Mouse (Mus musculus) midbrain, postnatal 0 days (tissue): Measurements from ENCODE around the gene 9230102O04Rik. TPM values are rescaled to one million over a fixed set of nuclear protein-coding genes. Genes with fewer than 3 reads are reported as not detected.
A peak's percentile ranks its signal among the peaks of the same experiment; 100 is the strongest.

ENCODE experiments used
- ATAC-seq: fragments of 200-750 bp; cut with Nextera tagmentation; 2 replicates; pipeline ENCODE4 v1.8.0; 2017; ENCODE audit warnings: moderate number of reproducible peaks, mild to moderate bottlenecking, moderate TSS enrichment, moderate library complexity; ENCODE audit not compliant: low FRiP score
- DNase-seq: peaks from one replicate; pipeline ENCODE4 v3.0.0-alpha.2; 2015; ENCODE audit warnings: low spot score
- H3K27ac ChIP-seq: fragments of 300-500 bp; sonication (generic); 2 replicates; pipeline ENCODE4 v1.5.1; 2014; ENCODE audit warnings: low read depth, mild to moderate bottlenecking, low read length, mixed read lengths
- H3K27me3 ChIP-seq: fragments of 300-500 bp; sonication (generic); 2 replicates; pipeline ENCODE4 v1.6.1; 2014; ENCODE audit warnings: low read length, control low read depth, mixed read lengths; ENCODE audit not compliant: insufficient read depth
- H3K36me3 ChIP-seq: fragments of 300-500 bp; sonication (generic); 2 replicates; pipeline ENCODE4 v1.6.1; 2014; ENCODE audit warnings: low read length, control low read depth, mixed read lengths; ENCODE audit not compliant: insufficient read depth
- H3K4me1 ChIP-seq: fragments of 300-500 bp; sonication (generic); 2 replicates; pipeline ENCODE4 v1.6.1; 2014; ENCODE audit warnings: mild to moderate bottlenecking, control low read depth, antibody characterized with exemption, low read length, mixed read lengths; ENCODE audit not compliant: insufficient read depth
- H3K4me2 ChIP-seq: fragments of 300-500 bp; sonication (generic); 2 replicates; pipeline ENCODE4 v1.6.1; 2014; ENCODE audit warnings: low read depth, mild to moderate bottlenecking, low read length, mixed read lengths; ENCODE audit not compliant: poor library complexity, severe bottlenecking
- H3K4me3 ChIP-seq: fragments of 300-500 bp; sonication (generic); 2 replicates; pipeline ENCODE4 v1.5.1; 2014; ENCODE audit warnings: low read depth, mild to moderate bottlenecking, low read length, moderate library complexity
- H3K9ac ChIP-seq: fragments of 300-500 bp; sonication (generic); replicated peaks from 2 replicates; pipeline ENCODE4 v1.6.1; 2014; ENCODE audit warnings: mild to moderate bottlenecking, low read length, moderate library complexity, mixed read lengths; ENCODE audit not compliant: poor library complexity, severe bottlenecking
- H3K9me3 ChIP-seq: fragments of 300-500 bp; sonication (generic); 2 replicates; pipeline ENCODE4 v1.6.1; 2016; ENCODE audit warnings: low read length, control low read depth
- CTCF ChIP-seq: IDR thresholded peaks from 2 replicates; pipeline ENCODE4 v1.5.1; 2016; ENCODE audit warnings: antibody characterized with exemption, mild to moderate bottlenecking
- WGBS: fragments of 180-500 bp; shearing (Covaris S2); extraction: QIAGEN DNeasy Blood & Tissue Kit; methylation state at CpG from one replicate; pipeline ENCODE4 v1.1.7; 2014; 5-methylcytosine and 5-hydroxymethylcytosine counted together
- polyA plus RNA-seq: library from polyadenylated mRNA; unstranded; fragments of >200 nt; fragmentation: Nextera tagmentation; extraction: Ambion mirVana; gene quantifications from 2 replicates; pipeline ENCODE4 v1.2.1, GENCODE M21; 2015
- total RNA-seq: library from RNA; depleted of rRNA; stranded (reverse); fragments of >200 nt; gene quantifications from 2 replicates; pipeline ENCODE4 v1.2.3, GENCODE M21; 2014

Gene 9230102O04Rik
- total and polyA plus RNA-seq, 2 experiments from 2014 or later: 0.77 to 2.2 TPM

- Histone ChIP-seq H3K27me3 (peaks cover 47% of the 10 kb centered on the region), H3K4me2 (peak overlapping the region; percentile 71), H3K4me1 (no peaks in the 10 kb centered on the region), H3K27ac (peak overlapping the region; percentile 71), H3K9me3 (no peaks in the 10 kb centered on the region), H3K9ac (peak overlapping the region; percentile 63), H3K36me3 (no peaks in the 10 kb centered on the region), H3K4me3 (peak overlapping the region; percentile 43)
- DNase-seq (no peak), ATAC-seq (no peak)
- TF ChIP-seq CTCF: no peak
- 2% methylated on average over 31 of the region's 31 CpGs for WGBS
Observed at GRCm38 (mm10) chr2:9876621-9877325, 12.6 kb downstream of the 9230102O04Rik start.

GRCm38 (mm10) chr2:9875676-9876357 is 13.5 kb downstream of the 9230102O04Rik start:
- Histone ChIP-seq H3K9ac (peak overlapping the region; percentile 63), H3K27ac (peak overlapping the region; percentile 71), H3K4me3 (peak overlapping the region; percentile 43), H3K9me3 (no peaks in the 10 kb centered on the region), H3K4me2 (peak overlapping the region; percentile 71), H3K36me3 (no peaks in the 10 kb centered on the region), H3K4me1 (no peaks in the 10 kb centered on the region), H3K27me3 (peaks cover 47% of the 10 kb centered on the region)
- DNase-seq: no peak
- no peak for TF ChIP-seq CTCF
- no peak for ATAC-seq
- WGBS: 11% methylated on average over 12 of the region's 12 CpGs

GRCm38 (mm10) chr2:9875220-9875619 is 14.1 kb downstream of the 9230102O04Rik start:
- no peak for TF ChIP-seq CTCF

GRCm38 (mm10) chr2:9874467-9875219 is 14.7 kb downstream of the 9230102O04Rik start:
- Histone ChIP-seq H3K36me3 (no peaks in the 10 kb centered on the region), H3K27me3 (peaks cover 47% of the 10 kb centered on the region), H3K27ac (peak overlapping the region; percentile 71), H3K9ac (peak overlapping the region; percentile 63), H3K9me3 (no peaks in the 10 kb centered on the region), H3K4me3 (peak overlapping the region; percentile 43), H3K4me1 (no peaks in the 10 kb centered on the region), H3K4me2 (peak overlapping the region; percentile 71)
- ATAC-seq (no peak), DNase-seq (no peak)
- 10% methylated on average over 39 of the region's 39 CpGs for WGBS
- TF ChIP-seq CTCF: no peak

More at GRCm38 (mm10) chr2:9875220-9875619, 14.1 kb downstream of the 9230102O04Rik start:
- Histone ChIP-seq H3K27me3 (peaks cover 47% of the 10 kb centered on the region), H3K36me3 (no peaks in the 10 kb centered on the region), H3K9ac (peak overlapping the region; percentile 63), H3K4me2 (peak overlapping the region; percentile 71), H3K4me3 (peak overlapping the region; percentile 43), H3K27ac (peak overlapping the region; percentile 71), H3K4me1 (no peaks in the 10 kb centered on the region), H3K9me3 (no peaks in the 10 kb centered on the region)
- 5% methylated on average over 4 of the region's 4 CpGs for WGBS
- no peak for ATAC-seq
- DNase-seq: no peak

GRCm38 (mm10) chr2:9873757-9874156 is 15.6 kb downstream of the 9230102O04Rik start:
- peak overlapping the region; percentile 63 for H3K9ac ChIP-seq
- H3K4me2 ChIP-seq: peak overlapping the region; percentile 71
- H3K4me1 ChIP-seq: no peaks in the 10 kb centered on the region
- H3K4me3 ChIP-seq: peak overlapping the region; percentile 43
- 29% methylated on average over 2 of the region's 2 CpGs for WGBS
- H3K9me3 ChIP-seq: no peaks in the 10 kb centered on the region
- TF ChIP-seq CTCF: no peak
- peak overlapping the region; percentile 71 for H3K27ac ChIP-seq
- peaks cover 47% of the 10 kb centered on the region for H3K27me3 ChIP-seq
- DNase-seq (no peak), ATAC-seq (no peak)
- H3K36me3 ChIP-seq: no peaks in the 10 kb centered on the region
